Mouse (Mus musculus): ENCODE data around the gene Snrpa1. TPM values are rescaled to one million over a fixed set of nuclear protein-coding genes. Genes with fewer than 3 reads are reported as not detected.

The Snrpa1 gene
- total and polyA plus RNA-seq, 3 experiments, result 188 to 318 (median 260) TPM

GRCm38 (mm10) chr7:66038261-66038660, 20.5 kb upstream of the Snrpa1 start:
- H3K9ac ChIP-seq (ENCODE audit: control insufficient read depth, low read depth, low read length, poor library complexity, severe bottlenecking), result no peak overlapping the region
- H3K4me3 ChIP-seq (ENCODE audit: control insufficient read depth in 1 of 2, insufficient read depth in 1 of 2, low read depth in 2 of 2, low read length in 2 of 2), result no peak overlapping the region
- H3K36me3 ChIP-seq (ENCODE audit: control insufficient read depth in 1 of 2, insufficient read depth in 2 of 2, low read length in 2 of 2), result no peaks in the 10 kb centered on the region
- TF ChIP-seq TCF12 (IDR thresholded peaks at IDR 0.05; ENCODE audit: low read depth, low read length) (no peak), KAT2A (conservative IDR thresholded peaks at IDR 0.05; ENCODE audit: low read depth, low read length) (no peak)
- no peaks in the 10 kb centered on the region for H3K9me3 ChIP-seq (replicated peaks; ENCODE audit: insufficient read depth, low read length)
- H3K79me2 ChIP-seq (ENCODE audit: control insufficient read depth, insufficient read depth, low read length, poor library complexity), result no peaks in the 10 kb centered on the region
- no peaks in the 10 kb centered on the region for H3K4me1 ChIP-seq (ENCODE audit: control insufficient read depth in 1 of 2, insufficient read depth in 2 of 2, low read length in 2 of 2)
- peaks cover 0 to 1% of the 10 kb centered on the region in 2 experiments; a peak in 1 of 4 replicates for H3K27me3 ChIP-seq (ENCODE audit: control insufficient read depth in 1 of 2, insufficient read depth in 2 of 2, low read length in 2 of 2)
- DNase-seq (ENCODE audit: low read depth, low spot score), result no peak
- no peak overlapping the region for H3K27ac ChIP-seq (ENCODE audit: control insufficient read depth, low read depth, low read length)

- H3K27me3 ChIP-seq (ENCODE audit: control insufficient read depth in 1 of 2, insufficient read depth in 2 of 2, low read length in 2 of 2), result peaks cover 0 to 1% of the 10 kb centered on the region in 2 experiments; a peak in 1 of 4 replicates
- DNase-seq (ENCODE audit: low read depth, low spot score), result no peak
- H3K9me3 ChIP-seq (replicated peaks; ENCODE audit: insufficient read depth, low read length), result no peaks in the 10 kb centered on the region
- H3K36me3 ChIP-seq (ENCODE audit: control insufficient read depth in 1 of 2, insufficient read depth in 2 of 2, low read length in 2 of 2), result no peaks in the 10 kb centered on the region
- no peaks in the 10 kb centered on the region for H3K4me1 ChIP-seq (ENCODE audit: control insufficient read depth in 1 of 2, insufficient read depth in 2 of 2, low read length in 2 of 2)
- no peak for TF ChIP-seq ZC3H11A (IDR thresholded peaks at IDR 0.05; ENCODE audit: low read depth, low read length)
- no peak for TF ChIP-seq ZMIZ1 (IDR thresholded peaks at IDR 0.05; ENCODE audit: low read depth, low read length)
- H3K79me2 ChIP-seq (ENCODE audit: control insufficient read depth, insufficient read depth, low read length, poor library complexity), result no peaks in the 10 kb centered on the region
- no peak overlapping the region for H3K4me3 ChIP-seq (ENCODE audit: control insufficient read depth in 1 of 2, insufficient read depth in 1 of 2, low read depth in 2 of 2, low read length in 2 of 2)
- no peak overlapping the region for H3K27ac ChIP-seq (ENCODE audit: control insufficient read depth, low read depth, low read length)
- H3K9ac ChIP-seq (ENCODE audit: control insufficient read depth, low read depth, low read length, poor library complexity, severe bottlenecking), result no peak overlapping the region
These were observed 20.1 kb upstream of the Snrpa1 start for GRCm38 (mm10) chr7:66038730-66039129.

DNA sequence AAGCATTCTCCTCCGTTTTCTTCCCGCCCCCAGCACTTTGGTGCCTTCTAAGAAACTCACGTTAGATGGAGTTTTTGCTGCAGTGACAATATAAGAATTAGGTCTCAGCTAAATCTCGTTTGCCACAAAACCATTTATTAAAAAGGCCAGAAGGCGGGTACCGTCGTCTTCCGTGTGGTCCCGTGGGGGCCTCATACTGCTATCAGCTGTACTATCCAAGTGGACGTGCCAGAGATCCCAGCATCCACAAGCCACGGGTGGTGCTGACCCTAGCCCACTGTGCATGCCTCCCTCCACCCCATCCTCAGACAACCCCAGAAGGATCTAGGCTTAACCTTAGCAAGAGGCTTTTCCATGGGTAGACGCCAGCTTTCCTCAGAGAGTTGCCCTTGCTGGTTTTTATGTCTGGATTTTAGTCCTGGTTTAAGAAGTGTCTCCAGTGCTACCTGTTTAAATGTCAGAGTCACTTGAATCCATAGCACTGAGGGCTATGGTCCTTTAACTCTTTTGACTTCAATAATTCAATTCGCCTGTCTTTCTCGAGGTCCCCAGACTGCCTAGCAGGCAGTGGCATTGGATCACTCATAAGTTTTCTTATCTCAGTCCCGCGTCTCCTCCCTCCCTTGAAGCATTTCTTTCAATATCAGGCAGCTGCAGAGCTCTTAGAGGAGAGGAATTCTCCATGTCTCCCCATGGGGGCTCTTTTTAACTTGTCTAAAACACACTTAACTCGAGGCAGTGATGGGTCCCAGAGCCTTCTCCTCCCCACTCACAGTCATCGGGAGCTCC, 18.6 kb upstream of the Snrpa1 start:
- H3K27ac ChIP-seq (ENCODE audit: control insufficient read depth, low read depth, low read length), result no peak overlapping the region
- no peak for DNase-seq (ENCODE audit: low read depth, low spot score)
- no peaks in the 10 kb centered on the region for H3K27me3 ChIP-seq (ENCODE audit: control insufficient read depth in 1 of 2, insufficient read depth in 2 of 2, low read length in 2 of 2)

More for the DNA sequence above, 18.6 kb upstream of the Snrpa1 start:
- TF ChIP-seq KAT2A (conservative IDR thresholded peaks at IDR 0.05; ENCODE audit: low read depth, low read length), result no peak
- TF ChIP-seq NELFE (IDR thresholded peaks at IDR 0.05; ENCODE audit: low read depth, low read length), result no peak
- TF ChIP-seq TCF12 (IDR thresholded peaks at IDR 0.05; ENCODE audit: low read depth, low read length), result no peak
- TF ChIP-seq POLR2A (IDR thresholded peaks at IDR 0.05; ENCODE audit: control insufficient read depth in 1 of 2, insufficient read depth in 1 of 2, low read depth in 1 of 2, low read length in 2 of 2, poor library complexity in 1 of 2), result no peak
- no peak for TF ChIP-seq HCFC1 (IDR thresholded peaks at IDR 0.05; ENCODE audit: low read depth, low read length)
- TF ChIP-seq ETS1 (IDR thresholded peaks at IDR 0.05; ENCODE audit: low read depth, low read length), result no peak
- no peak for TF ChIP-seq MXI1 (IDR thresholded peaks at IDR 0.05; ENCODE audit: low read depth, low read length)
- no peak for TF ChIP-seq SIN3A (IDR thresholded peaks at IDR 0.05; ENCODE audit: low read length)
- Histone ChIP-seq H3K79me2 (ENCODE audit: control insufficient read depth, insufficient read depth, low read length, poor library complexity) (no peaks in the 10 kb centered on the region), H3K4me3 (ENCODE audit: control insufficient read depth in 1 of 2, insufficient read depth in 1 of 2, low read depth in 2 of 2, low read length in 2 of 2) (no peak overlapping the region), H3K9me3 (replicated peaks; ENCODE audit: insufficient read depth, low read length) (no peaks in the 10 kb centered on the region), H3K9ac (ENCODE audit: control insufficient read depth, low read depth, low read length, poor library complexity, severe bottlenecking) (no peak overlapping the region), H3K4me1 (ENCODE audit: control insufficient read depth in 1 of 2, insufficient read depth in 2 of 2, low read length in 2 of 2) (no peaks in the 10 kb centered on the region), H3K36me3 (ENCODE audit: control insufficient read depth in 1 of 2, insufficient read depth in 2 of 2, low read length in 2 of 2) (no peaks in the 10 kb centered on the region)
